Comparison of ENCODE assay signal across 25 mouse cellular contexts in the genomic region with DNA sequence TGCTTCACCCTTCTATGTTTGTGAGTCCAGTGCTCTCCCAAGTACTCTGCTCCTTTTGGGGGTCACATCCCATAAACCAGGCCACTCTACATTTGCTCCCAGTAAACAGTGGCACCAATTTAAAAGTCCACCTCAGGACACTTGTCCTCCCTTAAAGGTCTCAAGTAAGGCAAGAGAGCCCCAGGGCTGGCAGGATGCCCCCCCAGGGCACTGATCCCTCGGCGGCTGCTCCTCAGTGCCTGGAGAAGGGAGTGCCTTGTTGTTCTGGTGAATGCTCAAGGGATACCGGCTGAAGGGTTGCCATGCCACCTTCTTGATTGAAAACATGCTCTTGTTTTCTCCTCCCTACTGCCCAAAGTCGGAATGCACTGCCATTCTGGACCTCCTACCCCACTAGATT. TPM values are rescaled to one million over a fixed set of nuclear protein-coding genes. Genes with fewer than 3 reads are reported as not detected.
A peak's percentile ranks its signal among the peaks of the same experiment; 100 is the strongest.
DNase-seq lines count a peak whose midpoint lies in the region; ATAC-seq lines count a peak whose summit lies in the region.
"Had no signal": no experiment of that assay in that cellular context is flagged by ENCODE, and none has a peak within 500 bp of the region (broad histone marks: within the 10 kb centered on the region; RNA-seq: fewer than 3 reads in every experiment).

No protein-coding gene starts in this region.

- no peak overlapping the region for H3K4me2 ChIP-seq in liver, embryonic 12.5 days
- no peak overlapping the region for H3K4me2 ChIP-seq in liver, embryonic 11.5 days
- H3K4me2 ChIP-seq: forebrain, embryonic 13.5 days; heart, embryonic 15.5 days; midbrain, embryonic 13.5 days; neural tube, embryonic 12.5 days had no signal

- peaks cover 54% of the 10 kb centered on the region for H3K36me3 ChIP-seq in liver, embryonic 12.5 days
- peaks cover 11% of the 10 kb centered on the region; the same call in 1 of the 2 replicates for H3K36me3 ChIP-seq in liver, embryonic 11.5 days (ENCODE audit: control insufficient read depth, insufficient read depth, low read length)
- H3K36me3 ChIP-seq: heart, embryonic 15.5 days had no signal

- H3K4me1 ChIP-seq in liver, embryonic 12.5 days = peaks cover 82% of the 10 kb centered on the region
- peaks cover 25% of the 10 kb centered on the region for H3K4me1 ChIP-seq in liver, embryonic 11.5 days (replicated peaks; ENCODE audit: control insufficient read depth, insufficient read depth, low read length)

- H3K27ac ChIP-seq in liver, embryonic 12.5 days = peak overlapping the region; percentile 23; the same call in 1 of the 2 replicates
- H3K27ac ChIP-seq in liver, embryonic 11.5 days (ENCODE audit: low read depth, low read length) = no peak overlapping the region
- H3K27ac ChIP-seq: forebrain, embryonic 13.5 days; heart, embryonic 15.5 days; hindbrain, postnatal 0 days; layer of hippocampus, adult 2 months; midbrain, embryonic 13.5 days; neural tube, embryonic 12.5 days had no signal

- H3K4me3 ChIP-seq in liver, embryonic 12.5 days = no peak overlapping the region
- no peak overlapping the region for H3K4me3 ChIP-seq in liver, embryonic 11.5 days (ENCODE audit: low read depth, low read length)
- H3K4me3 ChIP-seq: forebrain, embryonic 13.5 days; heart, embryonic 15.5 days; layer of hippocampus, adult 2 months; megakaryocyte, embryonic 14.5 days; midbrain, embryonic 13.5 days; neural tube, embryonic 12.5 days had no signal

- no peaks in the 10 kb centered on the region for H3K9me3 ChIP-seq in liver, embryonic 12.5 days (replicated peaks)
- H3K9me3 ChIP-seq in liver, embryonic 11.5 days (ENCODE audit: control insufficient read depth, low read length) = no peaks in the 10 kb centered on the region
- H3K9me3 ChIP-seq: forebrain, embryonic 13.5 days; heart, embryonic 15.5 days; megakaryocyte, embryonic 14.5 days; midbrain, embryonic 13.5 days; neural tube, embryonic 12.5 days had no signal

- ATAC-seq in liver, embryonic 12.5 days = no peak
- no peak for ATAC-seq in liver, embryonic 11.5 days (replicated peaks; ENCODE audit: low FRiP score)
- ATAC-seq: forebrain, embryonic 13.5 days; hindbrain, postnatal 0 days; intestine, embryonic 16.5 days; midbrain, embryonic 13.5 days had no signal

- H3K9ac ChIP-seq in liver, embryonic 12.5 days = no peak overlapping the region
- no peak overlapping the region for H3K9ac ChIP-seq in liver, embryonic 11.5 days (ENCODE audit: low read depth, low read length)
- H3K9ac ChIP-seq: forebrain, embryonic 13.5 days; heart, embryonic 15.5 days; midbrain, embryonic 13.5 days; neural tube, embryonic 12.5 days had no signal

- peak; percentile 25 for DNase-seq in adrenal gland, postnatal 14 days
- no peak for DNase-seq in adrenal gland, adult 8-10 months
- DNase-seq in liver, embryonic 11.5 days (ENCODE audit: low spot score) = no peak
- DNase-seq in MN1 (ENCODE audit: low spot score) = peak; percentile 13
- DNase-seq in gastrocnemius, postnatal 14 days = peak; percentile 45
- no peak for DNase-seq in frontal cortex, postnatal 10 days (ENCODE audit: low spot score in 2 of 2)
- DNase-seq: cerebellum, adult 11-12 months; cerebellum, postnatal 14 days; embryo, embryonic 11 days; heart, postnatal 36 days; kidney, postnatal 25 days; lung, adult 2 months; lung, postnatal 36 days; right cerebral cortex, adult 18-20 months; right cerebral cortex, postnatal 4 days; thymus, adult 18-20 months had no signal

- WGBS in liver, embryonic 12.5 days (ENCODE audit: insufficient replicate concordance) = 71% methylated on average over 4 of the region's 4 CpGs
- 79% methylated on average over 4 of the region's 4 CpGs for WGBS in liver, embryonic 11.5 days

- intact Hi-C loops in gastrocnemius, postnatal 14 days (cut with DNase I; ENCODE audit: low total_unique reads) = no loop called here

- H3K27me3 ChIP-seq in liver, embryonic 12.5 days (replicated peaks) = no peaks in the 10 kb centered on the region
- no peaks in the 10 kb centered on the region for H3K27me3 ChIP-seq in liver, embryonic 11.5 days (replicated peaks; ENCODE audit: control insufficient read depth, insufficient read depth, low read length)
- H3K27me3 ChIP-seq: forebrain, embryonic 13.5 days; heart, embryonic 15.5 days; megakaryocyte, embryonic 14.5 days; midbrain, embryonic 13.5 days; neural tube, embryonic 12.5 days had no signal

RNA-seq across cellular contexts. Expression of gene Sun1, which starts 5.6 kb away (rescaled TPM):
- 63.6 and 78.6 TPM in 2 replicates for total RNA-seq in adrenal gland, postnatal 14 days (2021)
- total RNA-seq in adrenal gland, adult 8-10 months (2022) = 100 to 1,000 TPM in 3 of 4 experiments, 10 to 100 TPM in 1; 86.6 to 128 (median 111) TPM
- polyA plus RNA-seq in liver, embryonic 12.5 days (2016; fragmentation: Nextera tagmentation; extraction: Ambion mirVana) = 31.7 and 34.6 TPM in 2 replicates
- 46.0 and 50.4 TPM in 2 replicates for polyA plus RNA-seq in liver, embryonic 11.5 days (2014; fragmentation: Nextera tagmentation; extraction: Ambion mirVana)
- 10 to 100 TPM; 31.0 to 33.2 TPM for total RNA-seq in gastrocnemius, postnatal 14 days (2021)

RNA-seq across cellular contexts. Expression of gene Get4, which starts 46.0 kb away (rescaled TPM):
- 62.4 and 73.8 TPM in 2 replicates for total RNA-seq in adrenal gland, postnatal 14 days (2021)
- 100 to 1,000 TPM in 2 of 4 experiments, 10 to 100 TPM in 2; 96.6 to 112 (median 101) TPM for total RNA-seq in adrenal gland, adult 8-10 months (2022)
- polyA plus RNA-seq in liver, embryonic 12.5 days (2016; fragmentation: Nextera tagmentation; extraction: Ambion mirVana) = 162 and 165 TPM in 2 replicates
- polyA plus RNA-seq in liver, embryonic 11.5 days (2014; fragmentation: Nextera tagmentation; extraction: Ambion mirVana) = 208 and 209 TPM in 2 replicates
- total RNA-seq in gastrocnemius, postnatal 14 days (2021) = 10 to 100 TPM; 36.2 to 39.8 TPM

RNA-seq across cellular contexts. Expression of gene Dnaaf5, which starts 56.1 kb away (rescaled TPM):
- 18.9 and 20.4 TPM in 2 replicates for total RNA-seq in adrenal gland, postnatal 14 days (2021)
- total RNA-seq in adrenal gland, adult 8-10 months (2022) = 10 to 100 TPM; 21.7 to 24.3 (median 22.7) TPM
- polyA plus RNA-seq in liver, embryonic 12.5 days (2016; fragmentation: Nextera tagmentation; extraction: Ambion mirVana) = 5.9 and 6.9 TPM in 2 replicates
- 17.1 and 17.6 TPM in 2 replicates for polyA plus RNA-seq in liver, embryonic 11.5 days (2014; fragmentation: Nextera tagmentation; extraction: Ambion mirVana)
- 10 to 100 TPM in 1 of 2 experiments, 1 to 10 TPM in 1; 9.3 to 10.2 TPM for total RNA-seq in gastrocnemius, postnatal 14 days (2021)

RNA-seq across cellular contexts. Expression of gene Prkar1b, which starts 56.3 kb away (rescaled TPM):
- 16.4 and 20.0 TPM in 2 replicates for total RNA-seq in adrenal gland, postnatal 14 days (2021)
- 10 to 100 TPM; 38.5 to 62.4 (median 55.9) TPM for total RNA-seq in adrenal gland, adult 8-10 months (2022)
- polyA plus RNA-seq in liver, embryonic 12.5 days (2016; fragmentation: Nextera tagmentation; extraction: Ambion mirVana) = 3.4 and 3.9 TPM in 2 replicates
- 5.3 and 6.9 TPM in 2 replicates for polyA plus RNA-seq in liver, embryonic 11.5 days (2014; fragmentation: Nextera tagmentation; extraction: Ambion mirVana)
- 1 to 10 TPM; 1.1 to 2.1 TPM for total RNA-seq in gastrocnemius, postnatal 14 days (2021)

Comparison
In these comparisons a context has a peak if more than half of its experiments do, and no peak if none do; other contexts are left out.
1. DNase-seq: peak in adrenal gland, postnatal 14 days (single experiment), MN1 (single experiment) and gastrocnemius, postnatal 14 days (single experiment); none in adrenal gland, adult 8-10 months (single experiment), liver, embryonic 11.5 days (single experiment) and frontal cortex, postnatal 10 days (0 of 2).